Mouse (Mus musculus): Measurements from ENCODE around the gene Katnb1.

DNA sequence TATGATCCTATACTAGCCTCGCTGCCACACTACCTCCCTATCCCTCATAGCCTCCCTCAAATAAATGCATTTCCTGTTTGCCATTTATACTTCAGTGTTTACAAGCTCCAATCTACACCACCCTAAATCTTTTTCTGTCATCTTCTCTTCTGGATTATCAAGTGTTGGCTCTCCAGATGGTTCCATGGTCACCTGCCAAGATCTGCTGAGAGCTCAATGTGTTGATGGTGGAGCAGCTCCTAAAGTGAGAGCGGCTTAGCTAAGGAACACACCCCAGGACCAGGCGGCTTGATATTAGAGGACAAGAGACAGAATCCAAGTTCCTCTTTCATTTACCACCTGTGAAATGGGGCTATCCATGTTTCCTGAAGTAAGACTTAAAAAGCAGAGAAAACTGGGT, 2.9 kb upstream of the Katnb1 start:
- TF ChIP-seq GATA1 (IDR thresholded peaks at IDR 0.05; ENCODE audit: low read length) (no peak), TAL1 (IDR thresholded peaks at IDR 0.05; ENCODE audit: low read length) (no peak)
